Mouse (Mus musculus): ENCODE data around the gene Slc16a10.

Slc16a10 gene

GRCm38 (mm10) chr10:40141864-40142523 lies at the start of gene Slc16a10:
TSS of gene Slc16a10 (minus strand) at chr10:40142258.
- peak; percentile 89 to 91 for DNase-seq (ENCODE audit: low spot score in 2 of 2)

GRCm38 (mm10) chr10:40191338-40191979 lies 49.4 kb upstream of the Slc16a10 start:
- no peak for DNase-seq (ENCODE audit: low spot score in 2 of 2)

GRCm38 (mm10) chr10:40190871-40191270 lies 48.8 kb upstream of the Slc16a10 start:
- DNase-seq (ENCODE audit: low spot score in 2 of 2) = no peak

- no peak for DNase-seq (ENCODE audit: low spot score in 2 of 2)
These were observed 47.6 kb upstream of the Slc16a10 start for GRCm38 (mm10) chr10:40189689-40190088.

GRCm38 (mm10) chr10:40188831-40189230 lies 46.8 kb upstream of the Slc16a10 start:
- DNase-seq (ENCODE audit: low spot score in 2 of 2) = no peak

- no peak for DNase-seq (ENCODE audit: low spot score in 2 of 2)
These were observed 43.9 kb upstream of the Slc16a10 start for GRCm38 (mm10) chr10:40185956-40186355.

- DNase-seq (ENCODE audit: low spot score in 2 of 2) = no peak
These were observed 38.0 kb upstream of the Slc16a10 start for GRCm38 (mm10) chr10:40180011-40180410.

- no peak for DNase-seq (ENCODE audit: low spot score in 2 of 2)
These were observed 37.1 kb upstream of the Slc16a10 start for GRCm38 (mm10) chr10:40179142-40179541.

- DNase-seq (ENCODE audit: low spot score in 2 of 2) = peak; percentile 35 to 44
These were observed 35.4 kb upstream of the Slc16a10 start for GRCm38 (mm10) chr10:40177323-40177962.

GRCm38 (mm10) chr10:40172136-40172535 lies 30.1 kb upstream of the Slc16a10 start:
- DNase-seq (ENCODE audit: low spot score in 2 of 2) = no peak

GRCm38 (mm10) chr10:40171211-40171610 lies 29.2 kb upstream of the Slc16a10 start:
- no peak for DNase-seq (ENCODE audit: low spot score in 2 of 2)

- no peak for DNase-seq (ENCODE audit: low spot score in 2 of 2)
These were observed 28.1 kb upstream of the Slc16a10 start for GRCm38 (mm10) chr10:40170141-40170558.

- no peak for DNase-seq (ENCODE audit: low spot score in 2 of 2)
These were observed 27.5 kb upstream of the Slc16a10 start for GRCm38 (mm10) chr10:40169566-40169965.

- no peak for DNase-seq (ENCODE audit: low spot score in 2 of 2)
These were observed 27.0 kb upstream of the Slc16a10 start for GRCm38 (mm10) chr10:40169088-40169487.

- DNase-seq (ENCODE audit: low spot score in 2 of 2) = peak; percentile 61 to 66
These were observed 22.6 kb upstream of the Slc16a10 start for GRCm38 (mm10) chr10:40164421-40165386.

- DNase-seq (ENCODE audit: low spot score in 2 of 2) = no peak
These were observed 21.9 kb upstream of the Slc16a10 start for GRCm38 (mm10) chr10:40163914-40164313.

GRCm38 (mm10) chr10:40163338-40163737 lies 21.3 kb upstream of the Slc16a10 start:
- DNase-seq (ENCODE audit: low spot score in 2 of 2) = no peak

GRCm38 (mm10) chr10:40161701-40162255 lies 19.7 kb upstream of the Slc16a10 start:
- no peak for DNase-seq (ENCODE audit: low spot score in 2 of 2)

GRCm38 (mm10) chr10:40161236-40161635 lies 19.2 kb upstream of the Slc16a10 start:
- DNase-seq (ENCODE audit: low spot score in 2 of 2) = no peak

GRCm38 (mm10) chr10:40152550-40152857 lies 10.4 kb upstream of the Slc16a10 start:
- DNase-seq (ENCODE audit: low spot score in 2 of 2) = no peak

GRCm38 (mm10) chr10:40151852-40152549 lies 9.9 kb upstream of the Slc16a10 start:
- DNase-seq (ENCODE audit: low spot score in 2 of 2) = no peak

All from right cerebral cortex, adult 2 months (tissue).